Mouse (Mus musculus): ENCODE measurements around the gene Sptlc2. TPM values are rescaled to one million over a fixed set of nuclear protein-coding genes. Genes with fewer than 3 reads are reported as not detected.

The Sptlc2 gene
- polyA plus RNA-seq, 2 experiments: 8.0 to 28.2 TPM

- no peak for TF ChIP-seq EP300 (IDR thresholded peaks at IDR 0.05; ENCODE audit: low read depth)
- TF ChIP-seq CTCF (IDR thresholded peaks at IDR 0.05; ENCODE audit: low read depth): no peak
- Histone ChIP-seq H3K9ac (replicated peaks) (no peak overlapping the region), H3K4me2 (ENCODE audit: low read depth) (no peak overlapping the region), H3K4me1 (replicated peaks; ENCODE audit: control insufficient read depth in 2 of 2, insufficient read depth in 2 of 2, low read length in 1 of 2) (peaks cover 0 to 5% of the 10 kb centered on the region in 2 experiments; a peak in 2 of 4 replicates), H3K9me3 (ENCODE audit: control insufficient read depth, low read length) (no peaks in the 10 kb centered on the region), H3K27ac (no peak overlapping the region), H3K27me3 (ENCODE audit: control insufficient read depth, insufficient read depth, low read length) (no peaks in the 10 kb centered on the region), H3K36me3 (replicated peaks; ENCODE audit: control insufficient read depth, insufficient read depth, low read depth) (peaks cover 19% of the 10 kb centered on the region), H3K4me3 (ENCODE audit: insufficient read depth in 1 of 2, low read depth in 2 of 2, low read length in 2 of 2) (no peak overlapping the region)
- DNase-seq (ENCODE audit: low read depth in 3 of 3, low spot score in 3 of 3) (no peak), ATAC-seq (ENCODE audit: insufficient read depth) (no peak)
- WGBS (ENCODE audit: insufficient replicate concordance): 35% methylated on average over 1 of the region's 1 CpGs
These were observed 35.5 kb upstream of the Sptlc2 start for GRCm38 (mm10) chr12:87423700-87424099.

- Histone ChIP-seq H3K4me1 (replicated peaks; ENCODE audit: control insufficient read depth in 2 of 2, insufficient read depth in 2 of 2, low read length in 1 of 2) (peaks cover 0 to 5% of the 10 kb centered on the region in 2 experiments; a peak in 2 of 4 replicates), H3K36me3 (replicated peaks; ENCODE audit: control insufficient read depth, insufficient read depth, low read depth) (peaks cover under 1% of the 10 kb centered on the region), H3K9me3 (ENCODE audit: control insufficient read depth, low read length) (no peaks in the 10 kb centered on the region), H3K27ac (no peak overlapping the region), H3K9ac (replicated peaks) (no peak overlapping the region), H3K4me3 (ENCODE audit: insufficient read depth in 1 of 2, low read depth in 2 of 2, low read length in 2 of 2) (no peak overlapping the region), H3K4me2 (ENCODE audit: low read depth) (no peak overlapping the region), H3K27me3 (ENCODE audit: control insufficient read depth, insufficient read depth, low read length) (no peaks in the 10 kb centered on the region)
- 40% methylated on average over 5 of the region's 5 CpGs for WGBS (ENCODE audit: insufficient replicate concordance)
- TF ChIP-seq CTCF (IDR thresholded peaks at IDR 0.05; ENCODE audit: low read depth): no peak
- TF ChIP-seq EP300 (IDR thresholded peaks at IDR 0.05; ENCODE audit: low read depth): no peak
- DNase-seq (ENCODE audit: low read depth in 3 of 3, low spot score in 3 of 3) (no peak), ATAC-seq (ENCODE audit: insufficient read depth) (peak; percentile 6; the same call in 1 of the 2 replicates)
These were observed 33.8 kb upstream of the Sptlc2 start for GRCm38 (mm10) chr12:87421708-87422507.

GRCm38 (mm10) chr12:87419974-87420485 lies 31.9 kb upstream of the Sptlc2 start:
- no peak overlapping the region for H3K27ac ChIP-seq
- no peak overlapping the region for H3K4me2 ChIP-seq (ENCODE audit: low read depth)
- ATAC-seq (ENCODE audit: insufficient read depth) (no peak), DNase-seq (ENCODE audit: low read depth in 3 of 3, low spot score in 3 of 3) (no peak)
- no peaks in the 10 kb centered on the region for H3K36me3 ChIP-seq (replicated peaks; ENCODE audit: control insufficient read depth, insufficient read depth, low read depth)
- no peaks in the 10 kb centered on the region for H3K9me3 ChIP-seq (ENCODE audit: control insufficient read depth, low read length)
- no peaks in the 10 kb centered on the region for H3K27me3 ChIP-seq (ENCODE audit: control insufficient read depth, insufficient read depth, low read length)
- H3K9ac ChIP-seq (replicated peaks): no peak overlapping the region
- no peak for TF ChIP-seq EP300 (IDR thresholded peaks at IDR 0.05; ENCODE audit: low read depth)
- TF ChIP-seq CTCF (IDR thresholded peaks at IDR 0.05; ENCODE audit: low read depth): no peak
- peaks cover 0 to 5% of the 10 kb centered on the region in 2 experiments; a peak in 2 of 4 replicates for H3K4me1 ChIP-seq (replicated peaks; ENCODE audit: control insufficient read depth in 2 of 2, insufficient read depth in 2 of 2, low read length in 1 of 2)
- no peak overlapping the region for H3K4me3 ChIP-seq (ENCODE audit: insufficient read depth in 1 of 2, low read depth in 2 of 2, low read length in 2 of 2)
- 47% methylated on average over 12 of the region's 12 CpGs for WGBS (ENCODE audit: insufficient replicate concordance)

- 66% methylated on average over 5 of the region's 5 CpGs for WGBS (ENCODE audit: insufficient replicate concordance)
These were observed 30.8 kb upstream of the Sptlc2 start for GRCm38 (mm10) chr12:87418921-87419320.

GRCm38 (mm10) chr12:87416690-87417089 lies 28.5 kb upstream of the Sptlc2 start:
- Histone ChIP-seq H3K9ac (replicated peaks) (no peak overlapping the region), H3K4me1 (replicated peaks; ENCODE audit: control insufficient read depth in 2 of 2, insufficient read depth in 2 of 2, low read length in 1 of 2) (peaks cover 0 to 5% of the 10 kb centered on the region in 2 experiments; a peak in 2 of 4 replicates), H3K36me3 (replicated peaks; ENCODE audit: control insufficient read depth, insufficient read depth, low read depth) (no peaks in the 10 kb centered on the region), H3K4me3 (ENCODE audit: insufficient read depth in 1 of 2, low read depth in 2 of 2, low read length in 2 of 2) (no peak overlapping the region), H3K9me3 (ENCODE audit: control insufficient read depth, low read length) (no peaks in the 10 kb centered on the region), H3K27me3 (ENCODE audit: control insufficient read depth, insufficient read depth, low read length) (no peaks in the 10 kb centered on the region), H3K27ac (no peak overlapping the region), H3K4me2 (ENCODE audit: low read depth) (no peak overlapping the region)
- 12% methylated on average over 7 of the region's 7 CpGs for WGBS (ENCODE audit: insufficient replicate concordance)
- TF ChIP-seq CTCF (IDR thresholded peaks at IDR 0.05; ENCODE audit: low read depth) (peak; percentile 92), EP300 (IDR thresholded peaks at IDR 0.05; ENCODE audit: low read depth) (no peak)
- ATAC-seq (ENCODE audit: insufficient read depth) (peak; percentile 47; the same call in 1 of the 2 replicates), DNase-seq (ENCODE audit: low read depth in 3 of 3, low spot score in 3 of 3) (peak; percentile 51 to 54 (median 52))

More at GRCm38 (mm10) chr12:87418921-87419320, 30.8 kb upstream of the Sptlc2 start:
- no peak for DNase-seq (ENCODE audit: low read depth in 3 of 3, low spot score in 3 of 3)
- Histone ChIP-seq H3K27ac (no peak overlapping the region), H3K4me2 (ENCODE audit: low read depth) (no peak overlapping the region), H3K9me3 (ENCODE audit: control insufficient read depth, low read length) (no peaks in the 10 kb centered on the region), H3K4me3 (ENCODE audit: insufficient read depth in 1 of 2, low read depth in 2 of 2, low read length in 2 of 2) (no peak overlapping the region), H3K36me3 (replicated peaks; ENCODE audit: control insufficient read depth, insufficient read depth, low read depth) (no peaks in the 10 kb centered on the region), H3K27me3 (ENCODE audit: control insufficient read depth, insufficient read depth, low read length) (no peaks in the 10 kb centered on the region), H3K9ac (replicated peaks) (no peak overlapping the region), H3K4me1 (replicated peaks; ENCODE audit: control insufficient read depth in 2 of 2, insufficient read depth in 2 of 2, low read length in 1 of 2) (peaks cover 0 to 5% of the 10 kb centered on the region in 2 experiments; a peak in 2 of 4 replicates)
- TF ChIP-seq EP300 (IDR thresholded peaks at IDR 0.05; ENCODE audit: low read depth): no peak
- no peak for TF ChIP-seq CTCF (IDR thresholded peaks at IDR 0.05; ENCODE audit: low read depth)
- no peak for ATAC-seq (ENCODE audit: insufficient read depth)
